Mouse (Mus musculus): ENCODE measurements around the gene Ddhd1. TPM values are rescaled to one million over a fixed set of nuclear protein-coding genes. Genes with fewer than 3 reads are reported as not detected.
"Not testable (repeated sequence)": the region's sequence is repeated elsewhere in the genome, so short reads cannot be mapped to it uniquely, and the experiment has no call there.

Gene Ddhd1
- polyA plus RNA-seq, 1 experiment = 20.6 TPM

- H3K4me3 ChIP-seq (replicated peaks; ENCODE audit: extremely low read depth, low read depth, low read length) = no peak overlapping the region
- H3K4me1 ChIP-seq (ENCODE audit: control insufficient read depth, insufficient read depth, low read length) = no peaks in the 10 kb centered on the region
- no peak for TF ChIP-seq CTCF (IDR thresholded peaks at IDR 0.05; ENCODE audit: insufficient read depth, low read length)
- no peak for TF ChIP-seq POLR2A (IDR thresholded peaks at IDR 0.05; ENCODE audit: borderline replicate concordance, extremely low read depth, low read depth, low read length)
- no peak for DNase-seq
- WGBS = 67% methylated on average over 9 of the region's 9 CpGs
Measured at GRCm38 (mm10) chr14:45600587-45600986, 57.4 kb downstream of the Ddhd1 start.

DNA sequence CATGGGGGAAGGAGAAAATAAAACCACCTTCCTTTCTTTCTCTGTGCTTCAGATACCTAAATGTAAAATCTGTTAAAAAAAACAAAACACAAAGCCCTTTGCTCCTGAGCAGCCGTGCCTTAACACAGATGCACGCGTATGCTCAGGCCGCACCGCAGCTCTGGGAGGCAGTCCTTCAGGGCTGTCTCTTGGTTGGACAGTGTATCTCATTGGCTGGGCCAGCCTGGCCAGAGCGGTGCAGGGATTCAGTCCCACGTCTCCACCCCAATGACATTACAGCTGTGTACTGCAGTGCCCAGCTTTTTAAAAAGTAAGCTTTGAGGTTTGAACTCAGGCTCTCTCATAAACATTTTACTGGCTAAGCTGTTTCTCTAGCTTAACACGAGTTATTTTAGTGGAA is 60.1 kb downstream of the Ddhd1 start:
- TF ChIP-seq CTCF (IDR thresholded peaks at IDR 0.05; ENCODE audit: insufficient read depth, low read length) = no peak
- no peak for TF ChIP-seq POLR2A (IDR thresholded peaks at IDR 0.05; ENCODE audit: borderline replicate concordance, extremely low read depth, low read depth, low read length)
- no peak for DNase-seq
- H3K4me1 ChIP-seq (ENCODE audit: control insufficient read depth, insufficient read depth, low read length) = no peaks in the 10 kb centered on the region
- H3K4me3 ChIP-seq (replicated peaks; ENCODE audit: extremely low read depth, low read depth, low read length) = no peak overlapping the region
- WGBS = 72% methylated on average over 8 of the region's 8 CpGs

- Histone ChIP-seq H3K4me3 (replicated peaks; ENCODE audit: extremely low read depth, low read depth, low read length) (no peak overlapping the region), H3K4me1 (ENCODE audit: control insufficient read depth, insufficient read depth, low read length) (no peaks in the 10 kb centered on the region)
- TF ChIP-seq CTCF (IDR thresholded peaks at IDR 0.05; ENCODE audit: insufficient read depth, low read length) (no peak), POLR2A (IDR thresholded peaks at IDR 0.05; ENCODE audit: borderline replicate concordance, extremely low read depth, low read depth, low read length) (no peak)
- WGBS = 87% methylated on average over 6 of the region's 6 CpGs
- no peak for DNase-seq
Measured at GRCm38 (mm10) chr14:45593261-45593660, 64.7 kb downstream of the Ddhd1 start.

DNA sequence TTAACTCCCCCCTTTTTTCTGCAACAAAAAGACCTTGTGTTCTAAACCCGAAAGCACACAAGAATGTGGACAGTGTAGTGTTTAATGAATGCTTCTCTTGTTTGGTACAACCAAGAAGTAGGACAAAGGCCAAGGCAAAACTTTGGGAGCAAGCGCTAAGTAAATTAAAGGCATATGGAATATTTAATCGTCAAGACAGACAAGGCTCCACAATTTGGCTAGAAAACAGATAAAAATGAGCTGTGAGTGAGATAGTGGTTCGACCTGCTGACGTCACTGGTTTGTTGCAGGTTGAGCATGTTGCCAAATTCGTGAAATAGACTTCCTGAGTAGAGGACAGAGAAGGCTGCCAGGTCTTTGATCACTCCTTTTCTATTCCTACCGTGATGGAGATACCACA is 69.5 kb downstream of the Ddhd1 start:
- no peak for DNase-seq

GRCm38 (mm10) chr14:45587536-45587935 is 70.4 kb downstream of the Ddhd1 start:
- H3K4me1 ChIP-seq (ENCODE audit: control insufficient read depth, insufficient read depth, low read length) = no peaks in the 10 kb centered on the region
- 61% methylated on average over 6 of the region's 6 CpGs for WGBS
- no peak overlapping the region for H3K4me3 ChIP-seq (replicated peaks; ENCODE audit: extremely low read depth, low read depth, low read length)
- TF ChIP-seq CTCF (IDR thresholded peaks at IDR 0.05; ENCODE audit: insufficient read depth, low read length) = no peak
- TF ChIP-seq POLR2A (IDR thresholded peaks at IDR 0.05; ENCODE audit: borderline replicate concordance, extremely low read depth, low read depth, low read length) = no peak
- DNase-seq = no peak

More for the DNA sequence above, 69.5 kb downstream of the Ddhd1 start:
- WGBS = 49% methylated on average over 7 of the region's 7 CpGs
- Histone ChIP-seq H3K4me3 (replicated peaks; ENCODE audit: extremely low read depth, low read depth, low read length) (no peak overlapping the region), H3K4me1 (ENCODE audit: control insufficient read depth, insufficient read depth, low read length) (no peaks in the 10 kb centered on the region)
- TF ChIP-seq CTCF (IDR thresholded peaks at IDR 0.05; ENCODE audit: insufficient read depth, low read length) (no peak), POLR2A (IDR thresholded peaks at IDR 0.05; ENCODE audit: borderline replicate concordance, extremely low read depth, low read depth, low read length) (no peak)

GRCm38 (mm10) chr14:45583494-45584027 is 74.4 kb downstream of the Ddhd1 start:
- Histone ChIP-seq H3K4me1 (ENCODE audit: control insufficient read depth, insufficient read depth, low read length) (no peaks in the 10 kb centered on the region), H3K4me3 (replicated peaks; ENCODE audit: extremely low read depth, low read depth, low read length) (no peak overlapping the region)
- no peak for DNase-seq
- 70% methylated on average over 8 of the region's 8 CpGs for WGBS
- no peak for TF ChIP-seq CTCF (IDR thresholded peaks at IDR 0.05; ENCODE audit: insufficient read depth, low read length)
- no peak for TF ChIP-seq POLR2A (IDR thresholded peaks at IDR 0.05; ENCODE audit: borderline replicate concordance, extremely low read depth, low read depth, low read length)

DNA sequence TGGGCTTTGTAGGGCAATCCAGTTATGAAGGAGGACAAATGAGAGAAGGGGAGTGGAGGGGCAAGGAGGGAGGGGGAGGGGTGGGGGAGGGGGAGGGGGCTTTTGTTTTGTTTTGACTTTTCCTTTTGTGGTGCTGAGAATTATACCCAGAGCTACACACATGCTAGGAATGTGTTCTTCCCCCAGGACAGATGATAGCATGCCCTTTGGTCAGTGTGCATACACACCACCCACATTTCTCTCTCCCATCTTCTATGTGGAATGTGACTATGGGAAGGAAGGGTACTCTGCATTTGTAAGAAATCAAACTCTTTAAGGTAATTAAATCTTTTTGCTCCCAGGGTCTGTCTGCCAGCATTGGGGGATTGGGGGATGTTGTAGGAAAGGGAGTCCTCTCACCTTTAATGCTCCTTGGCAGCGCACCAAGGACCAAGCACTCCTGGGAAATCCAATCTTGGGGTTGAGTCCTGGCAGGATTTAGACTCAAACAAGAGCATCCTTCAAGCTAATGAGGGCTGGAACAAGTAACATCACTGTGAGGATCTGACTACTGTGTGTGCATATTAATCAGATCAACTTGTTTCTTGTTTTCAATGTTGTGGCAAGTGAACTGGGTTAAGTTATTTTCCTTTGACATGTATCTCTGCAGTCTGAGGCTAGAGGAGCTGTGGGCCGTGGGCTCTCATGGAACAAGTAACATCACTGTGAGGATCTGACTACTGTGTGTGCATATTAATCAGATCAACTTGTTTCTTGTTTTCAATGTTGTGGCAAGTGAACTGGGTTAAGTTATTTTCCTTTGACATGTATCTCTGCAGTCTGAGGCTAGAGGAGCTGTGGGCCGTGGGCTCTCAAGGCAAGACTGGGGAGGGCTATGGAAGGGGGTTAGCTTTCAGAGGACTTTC is 76.8 kb downstream of the Ddhd1 start:
- H3K4me3 ChIP-seq (replicated peaks; ENCODE audit: extremely low read depth, low read depth, low read length); DNase-seq; H3K4me1 ChIP-seq (ENCODE audit: control insufficient read depth, insufficient read depth, low read length): not testable (repeated sequence)
- 87% methylated on average over 3 of the region's 3 CpGs for WGBS

GRCm38 (mm10) chr14:45566066-45566937 is 91.6 kb downstream of the Ddhd1 start:
- peak; percentile 76 for DNase-seq
- 22% methylated on average over 33 of the region's 33 CpGs for WGBS
- TF ChIP-seq POLR2A (IDR thresholded peaks at IDR 0.05; ENCODE audit: borderline replicate concordance, extremely low read depth, low read depth, low read length) (no peak), CTCF (IDR thresholded peaks at IDR 0.05; ENCODE audit: insufficient read depth, low read length) (peak; percentile 75)
- Histone ChIP-seq H3K4me3 (replicated peaks; ENCODE audit: extremely low read depth, low read depth, low read length) (peak overlapping the region; percentile 44), H3K4me1 (ENCODE audit: control insufficient read depth, insufficient read depth, low read length) (peaks cover 3% of the 10 kb centered on the region; the same call in 1 of the 2 replicates)
